Mouse (Mus musculus): Measurements from ENCODE around the gene Gsdma. TPM values are rescaled to one million over a fixed set of nuclear protein-coding genes. Genes with fewer than 3 reads are reported as not detected.
A peak's percentile ranks its signal among the peaks of the same experiment; 100 is the strongest.
"Not testable (repeated sequence)": the region's sequence is repeated elsewhere in the genome, so short reads cannot be mapped to it uniquely, and the experiment has no call there.

Gsdma gene
- not detected for total RNA-seq (2021)
- long read RNA-seq, experiment 1, result 0 reads
- long read RNA-seq, experiment 2, result 0 reads

- no peak for DNase-seq
Measured at GRCm38 (mm10) chr11:98664091-98664490, at the start of gene Gsdma. Gsdma (plus strand) TSS chr11:98664351.

DNA sequence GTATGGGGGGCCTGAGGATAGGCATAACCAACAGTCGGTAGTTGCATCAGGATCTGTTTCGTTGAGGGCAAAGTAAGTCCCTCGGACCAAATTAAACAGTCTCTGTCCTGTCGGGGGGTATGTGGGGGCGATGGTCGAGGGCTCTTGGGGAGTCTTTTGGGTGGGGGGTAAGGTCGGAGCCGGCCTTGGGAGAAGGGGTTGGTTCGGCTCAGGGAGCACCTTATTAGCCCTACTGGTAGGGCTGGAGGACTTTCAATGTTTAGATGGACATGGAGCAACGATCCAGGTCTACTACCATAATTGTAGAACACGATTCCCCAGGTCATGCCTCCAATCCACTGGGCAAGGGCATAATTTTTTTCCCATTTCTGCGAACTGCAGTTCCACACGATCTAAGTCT is 43.4 kb upstream of the Gsdma start:
- no peak for DNase-seq

DNA sequence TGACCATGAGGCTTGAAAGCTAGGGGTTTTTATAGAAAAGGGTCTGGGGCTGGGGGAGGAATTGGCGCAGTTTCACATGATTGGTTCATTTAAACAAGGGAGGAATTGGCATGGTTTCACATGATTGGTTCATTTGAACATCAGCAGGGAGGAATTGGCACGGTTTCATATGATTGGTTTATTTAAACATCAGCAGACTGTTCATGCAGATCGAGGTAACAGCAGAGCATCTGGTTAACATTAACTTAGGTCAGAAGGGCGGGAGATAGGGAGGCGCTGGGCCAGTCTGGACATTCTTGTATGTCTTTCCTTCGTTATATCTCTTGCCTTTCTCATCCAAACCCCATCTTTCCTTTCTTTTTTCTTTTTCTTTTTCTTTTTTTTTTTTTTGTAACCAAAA is 40.2 kb upstream of the Gsdma start:
- not testable (repeated sequence) for DNase-seq

DNA sequence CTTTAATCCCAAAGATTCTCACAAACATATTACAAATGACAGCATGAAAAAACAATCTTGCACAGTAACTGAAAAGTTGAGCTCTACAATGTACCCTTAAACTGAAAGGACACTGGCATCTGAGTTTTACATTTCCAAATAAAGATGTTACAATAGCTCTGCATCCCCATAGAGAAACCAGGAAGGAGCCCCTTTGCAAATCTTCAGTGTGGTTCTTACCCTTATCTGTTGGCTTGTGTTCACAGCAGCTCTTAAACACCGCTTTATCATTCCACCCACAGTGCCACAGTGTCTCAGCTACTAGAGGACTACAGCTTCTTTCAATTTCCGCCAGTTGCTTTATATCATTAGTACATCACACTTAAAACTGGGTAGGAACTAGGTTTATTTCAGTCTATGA is 39.8 kb upstream of the Gsdma start:
- not testable (repeated sequence) for DNase-seq

GRCm38 (mm10) chr11:98625611-98626410 is 38.3 kb upstream of the Gsdma start, which contains the start of the genes Gm12355 and Gsdma3:
Gm12355 (minus strand) TSS chr11:98625661.
Gsdma3 (plus strand) TSS chr11:98626360.
- no peak for DNase-seq

DNA sequence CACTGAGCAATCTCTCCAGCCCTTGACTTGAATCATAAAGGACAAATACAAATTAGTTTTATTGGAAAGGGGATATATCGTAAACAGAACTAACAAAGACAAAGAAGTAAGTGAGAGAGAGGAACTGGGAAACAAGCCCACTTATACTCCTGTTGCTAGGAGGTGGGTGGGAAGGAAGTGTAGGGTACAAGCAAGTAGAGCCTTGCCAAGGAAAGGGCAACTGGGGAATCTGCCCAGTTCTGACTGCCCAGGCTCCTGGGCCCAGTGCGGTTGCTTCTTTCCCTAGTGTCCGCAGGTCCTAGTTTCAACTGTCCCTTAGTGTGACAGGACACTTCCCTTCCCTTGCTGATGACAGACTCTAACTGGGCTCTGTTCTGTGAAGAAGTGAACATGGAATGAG is 35.4 kb upstream of the Gsdma start:
- DNase-seq, result no peak

- no peak for DNase-seq
Measured at GRCm38 (mm10) chr11:98630646-98631045, 33.5 kb upstream of the Gsdma start.

- peak; percentile 26 to 36 for DNase-seq
Measured at GRCm38 (mm10) chr11:98635312-98635970, 28.7 kb upstream of the Gsdma start.

DNA sequence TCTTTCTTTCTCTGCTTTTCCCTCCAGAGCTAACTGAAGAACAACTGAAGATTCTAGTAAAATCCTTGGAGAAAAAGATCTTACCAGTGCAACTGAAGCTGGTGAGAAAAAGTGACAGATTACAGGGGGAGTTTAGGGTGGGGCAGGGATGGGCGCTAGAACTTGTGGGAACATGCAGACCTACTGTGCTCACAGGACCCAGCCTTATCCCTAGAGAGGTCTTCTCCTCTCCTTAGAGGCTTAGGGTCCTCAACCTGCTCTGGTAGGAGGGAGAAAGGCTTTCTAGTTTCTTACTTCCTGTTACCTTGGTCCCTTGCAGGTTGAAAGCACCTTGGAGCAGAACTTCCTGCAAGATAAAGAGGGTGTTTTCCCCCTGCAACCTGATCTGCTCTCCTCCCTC is 26.6 kb upstream of the Gsdma start:
- DNase-seq, result no peak

DNA sequence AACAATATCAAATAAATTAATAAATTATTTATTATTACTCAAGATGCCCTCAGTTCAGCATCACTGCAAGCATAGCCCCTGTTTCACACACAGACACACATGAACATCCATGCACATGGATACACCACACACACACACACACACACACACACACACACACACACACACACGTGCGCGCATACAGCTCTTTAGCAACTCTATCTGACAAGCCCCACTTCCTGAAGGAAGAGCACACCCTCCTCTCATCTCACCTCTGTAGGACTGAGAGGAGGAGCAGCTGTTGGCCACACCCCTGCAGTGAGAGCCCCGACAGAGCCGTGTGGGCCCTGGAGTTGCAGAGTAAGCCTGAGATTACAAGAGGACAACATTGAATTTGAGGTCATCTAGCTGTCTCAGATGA is 24.1 kb upstream of the Gsdma start:
- DNase-seq, result no peak

DNA sequence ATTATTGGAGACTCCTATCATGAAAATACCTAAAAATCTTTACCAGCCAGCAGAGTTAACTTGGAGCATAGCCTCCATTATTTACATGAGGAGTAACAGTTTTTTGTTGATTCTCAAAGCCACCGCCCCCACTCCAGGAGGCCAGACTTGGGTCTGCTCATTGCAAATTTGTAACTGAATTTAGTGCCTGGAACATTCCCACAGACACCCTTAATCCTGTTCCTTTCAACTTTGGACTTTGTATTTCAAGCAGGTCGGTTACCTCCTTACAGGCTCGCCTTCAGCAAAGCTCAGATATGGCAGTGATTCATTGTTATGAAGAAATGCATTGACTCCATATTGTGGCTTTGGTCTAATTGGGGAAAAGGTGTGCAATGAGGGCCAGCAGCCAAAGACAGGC is 19.4 kb upstream of the Gsdma start:
- DNase-seq, result no peak

DNA sequence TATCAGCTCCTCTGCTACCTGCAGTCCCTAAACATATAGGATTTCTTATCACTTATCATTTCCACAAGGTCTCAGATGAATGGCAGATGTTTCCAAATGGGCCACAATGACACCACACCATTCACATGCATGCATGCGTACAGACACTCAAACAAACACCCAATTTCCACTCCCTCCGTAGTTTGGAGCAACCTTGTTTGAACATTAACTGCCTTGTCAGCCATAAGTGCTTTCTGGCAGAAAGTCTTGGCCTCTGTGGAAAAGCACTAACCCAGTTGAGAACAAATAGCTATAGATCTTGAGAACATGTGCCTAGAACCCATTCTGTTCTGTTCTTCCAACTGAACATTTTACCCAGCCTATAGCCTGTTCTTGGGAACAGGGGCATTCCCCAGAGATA is 18.2 kb upstream of the Gsdma start:
- no peak for DNase-seq

GRCm38 (mm10) chr11:98646459-98646858 is 17.7 kb upstream of the Gsdma start, which contains the start of gene Gsdma2:
Gsdma2 (plus strand) TSS chr11:98646759.
- no peak for DNase-seq

GRCm38 (mm10) chr11:98655076-98655475 is 9.1 kb upstream of the Gsdma start:
- peak; percentile 62 to 64 for DNase-seq

DNA sequence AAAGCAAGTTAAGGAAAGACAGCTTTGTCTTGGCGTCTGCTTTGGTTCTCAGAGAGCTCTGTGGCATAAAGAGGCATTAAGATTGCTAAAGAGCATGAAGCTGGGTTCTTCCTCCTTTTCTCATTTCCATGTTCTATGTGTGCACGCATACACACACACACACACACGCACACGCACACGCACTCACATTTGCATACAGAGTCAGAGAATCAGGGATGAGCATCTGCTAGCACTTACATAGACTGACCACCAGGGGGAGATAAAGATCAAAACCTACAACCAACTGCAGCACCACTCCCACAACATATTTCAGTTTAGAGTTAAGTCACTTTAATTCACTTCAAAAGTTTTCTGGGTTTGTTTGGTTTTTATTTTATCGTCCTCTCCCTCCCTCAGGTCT is 3.6 kb upstream of the Gsdma start:
- DNase-seq, result peak in 1 of 2 experiments; percentile 32

DNA sequence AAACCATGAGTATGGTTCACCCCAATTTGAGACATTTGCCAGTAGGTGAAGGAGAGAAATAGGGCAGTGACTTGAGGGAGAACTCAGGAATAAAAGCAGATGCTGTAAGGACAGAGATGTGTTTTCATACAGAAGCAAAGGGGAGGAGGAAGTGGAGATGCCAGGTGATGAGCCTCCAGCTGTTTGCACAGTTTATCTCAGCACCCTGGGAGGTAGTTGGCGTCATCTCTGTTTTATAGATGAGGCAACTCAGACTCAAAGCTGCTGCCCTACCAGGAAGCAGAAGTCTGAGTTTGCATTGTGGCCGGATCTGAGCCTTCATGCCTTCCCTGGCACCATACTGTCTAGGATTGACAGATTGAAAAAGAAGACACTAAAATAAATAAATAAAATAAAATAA is 4.8 kb downstream of the Gsdma start:
- DNase-seq, result no peak

DNA sequence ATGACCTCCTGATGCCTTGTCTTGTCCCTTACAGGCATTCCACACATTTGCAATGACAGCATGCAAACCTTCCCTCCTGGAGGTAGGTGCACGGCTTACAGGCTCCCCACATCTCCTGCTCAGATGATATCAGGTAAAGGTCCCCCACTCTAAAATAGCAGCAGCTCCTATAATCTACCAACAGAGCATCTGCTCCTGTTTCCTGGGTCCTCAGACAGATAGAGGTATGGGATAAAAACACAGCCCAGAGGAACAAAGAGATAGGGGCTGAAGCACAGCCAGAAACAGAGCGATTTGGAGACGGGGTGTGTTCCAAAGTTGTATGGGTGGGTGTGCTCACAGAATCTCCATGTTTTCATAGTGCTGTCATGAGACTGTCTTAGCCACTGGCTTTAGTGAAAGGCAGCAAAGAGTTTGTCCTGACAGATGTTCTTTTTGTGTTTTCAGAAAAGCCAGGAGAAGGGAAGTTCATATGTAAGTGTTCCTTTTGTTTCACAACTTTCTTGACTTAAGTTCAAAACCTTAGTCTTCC is 7.2 kb downstream of the Gsdma start:
- no peak for DNase-seq

DNA sequence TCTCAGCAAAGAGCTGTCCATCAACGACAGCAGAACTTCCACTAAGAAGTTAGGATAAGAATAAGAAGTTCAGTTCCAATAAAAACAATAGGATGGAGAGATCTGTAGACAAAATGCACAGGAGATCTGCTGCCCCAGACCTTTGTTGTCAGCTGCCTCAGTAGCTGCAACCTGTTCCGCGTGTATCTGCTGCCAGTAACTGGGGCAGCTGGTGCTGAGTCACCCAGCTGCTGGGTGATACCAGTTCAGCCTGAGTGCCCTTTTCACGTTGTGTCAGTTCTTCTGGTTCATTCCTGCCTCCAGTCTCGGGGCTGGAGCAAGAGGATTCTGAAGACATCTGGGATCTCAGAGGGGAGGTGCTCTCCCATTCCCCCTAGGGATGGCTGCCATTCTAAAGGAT is 7.7 kb downstream of the Gsdma start:
- DNase-seq, result peak; percentile 52 to 53

GRCm38 (mm10) chr11:98672482-98672881 is 8.3 kb downstream of the Gsdma start:
- DNase-seq, result no peak

DNA sequence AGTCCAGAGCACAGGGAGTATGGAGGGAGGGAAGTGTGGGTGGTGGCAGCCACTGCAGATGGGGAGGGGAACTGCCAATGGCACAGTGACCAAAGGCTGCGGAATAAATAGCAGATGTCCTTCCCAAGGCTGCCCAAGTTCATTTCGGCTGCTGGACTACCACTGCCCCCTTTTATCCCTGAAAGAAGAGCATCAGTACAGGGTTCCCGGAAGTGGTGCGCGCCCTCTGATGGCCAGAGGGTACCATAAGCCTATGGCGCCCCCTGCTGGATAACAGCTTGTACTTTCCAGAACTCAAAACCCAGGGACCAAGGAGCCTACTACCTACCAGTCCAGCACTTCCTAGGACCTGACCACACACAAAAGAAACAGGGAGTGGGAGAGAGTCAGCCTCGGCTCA is 9.0 kb downstream of the Gsdma start:
- DNase-seq, result peak; percentile 60 to 66

DNA sequence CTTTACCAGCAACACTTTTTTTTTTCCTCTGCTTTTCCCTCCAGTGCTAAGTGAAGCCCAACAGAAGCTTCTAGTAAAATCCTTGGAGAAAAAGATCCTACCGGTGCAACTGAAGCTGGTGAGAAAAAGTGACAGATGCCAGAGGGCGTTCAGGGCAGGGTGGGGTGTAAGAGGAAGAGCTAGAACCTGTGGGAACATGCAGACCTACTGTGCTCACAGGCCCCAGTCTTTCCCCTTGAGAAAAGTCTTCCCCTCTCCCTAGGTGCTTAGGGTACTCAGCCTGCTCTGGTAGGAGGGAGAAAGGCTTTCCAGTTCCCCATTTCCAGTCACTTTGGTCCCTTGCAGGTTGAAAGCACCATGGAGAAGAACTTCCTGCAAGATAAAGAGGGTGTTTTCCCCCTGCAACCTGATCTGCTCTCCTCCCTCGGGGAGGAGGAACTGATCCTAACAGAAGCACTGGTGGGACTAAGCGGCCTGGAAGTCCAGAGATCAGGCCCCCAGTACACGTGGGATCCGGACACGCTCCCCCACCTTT is 11.7 kb downstream of the Gsdma start:
- no peak for DNase-seq

DNA sequence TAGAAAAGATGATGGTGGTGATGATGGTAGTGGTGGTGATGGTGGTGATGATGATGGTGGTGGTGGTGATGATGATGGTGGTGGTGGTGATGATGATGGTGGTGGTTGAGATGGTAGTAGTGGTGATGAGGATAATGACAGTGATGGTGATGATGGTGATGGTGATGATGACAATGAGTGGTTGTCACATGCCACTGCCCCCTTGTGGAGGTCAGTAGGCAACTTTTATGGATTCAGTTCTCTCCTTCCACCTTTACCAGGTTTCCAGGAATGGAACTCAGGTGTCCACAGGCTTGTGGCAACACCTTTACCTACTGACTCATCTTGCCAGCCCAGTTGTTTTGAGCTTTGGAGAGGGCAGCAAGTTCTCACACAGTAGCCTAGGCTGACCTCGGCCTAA is 15.9 kb downstream of the Gsdma start:
- DNase-seq, result no peak

DNA sequence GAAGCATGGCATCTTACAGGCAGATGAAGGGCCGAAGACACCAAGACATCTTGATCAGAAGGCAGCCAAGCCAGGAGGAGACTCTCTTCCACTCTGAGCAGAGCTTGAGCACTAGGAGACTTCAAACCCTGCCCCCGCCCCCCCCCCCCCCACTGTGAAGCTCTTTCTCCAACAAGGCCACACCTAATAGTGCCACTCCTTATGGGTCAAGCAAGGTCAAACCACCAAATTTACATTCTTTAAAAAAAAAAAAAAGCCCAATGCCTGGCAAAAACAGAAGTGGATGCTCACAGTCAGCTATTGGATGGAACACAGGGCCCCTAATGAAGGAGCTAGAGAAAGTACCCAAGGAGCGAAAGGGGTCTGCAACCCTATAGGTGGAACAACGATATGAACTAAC is 16.4 kb downstream of the Gsdma start:
- DNase-seq, result not testable (repeated sequence)

Data from adrenal gland, postnatal 36 days (tissue).